Mouse (Mus musculus): ENCODE measurements around the gene Tspan5. TPM values are rescaled to one million over a fixed set of nuclear protein-coding genes. Genes with fewer than 3 reads are reported as not detected.
A peak's percentile ranks its signal among the peaks of the same experiment; 100 is the strongest.

The Tspan5 gene
- polyA plus RNA-seq, 1 experiment from 2014 or later: 1.7 TPM

GRCm38 (mm10) chr3:138746556-138746955, 4.6 kb downstream of the Tspan5 start:
- H3K4me3 ChIP-seq (ENCODE audit: low read depth, low read length): no peak overlapping the region
- no peaks in the 10 kb centered on the region for H3K9me3 ChIP-seq (ENCODE audit: low read length)
- H3K27ac ChIP-seq (ENCODE audit: low read depth): no peak overlapping the region
- no peak overlapping the region for H3K4me2 ChIP-seq (ENCODE audit: low read depth, low read length)
- H3K9ac ChIP-seq (replicated peaks): no peak overlapping the region
- TF ChIP-seq EP300 (IDR thresholded peaks at IDR 0.05; ENCODE audit: low read depth) (no peak), CTCF (IDR thresholded peaks at IDR 0.05; ENCODE audit: low read depth) (no peak)
- WGBS (ENCODE audit: insufficient replicate concordance): 58% methylated on average over 8 of the region's 8 CpGs
- no peak for DNase-seq
- H3K27me3 ChIP-seq (ENCODE audit: insufficient read depth, low read length): peaks cover 3% of the 10 kb centered on the region; the same call in 1 of the 2 replicates
- no peak for ATAC-seq
- H3K36me3 ChIP-seq (replicated peaks; ENCODE audit: insufficient read depth, low read length): no peaks in the 10 kb centered on the region
- peaks cover 3% of the 10 kb centered on the region for H3K4me1 ChIP-seq (ENCODE audit: insufficient read depth)

DNA sequence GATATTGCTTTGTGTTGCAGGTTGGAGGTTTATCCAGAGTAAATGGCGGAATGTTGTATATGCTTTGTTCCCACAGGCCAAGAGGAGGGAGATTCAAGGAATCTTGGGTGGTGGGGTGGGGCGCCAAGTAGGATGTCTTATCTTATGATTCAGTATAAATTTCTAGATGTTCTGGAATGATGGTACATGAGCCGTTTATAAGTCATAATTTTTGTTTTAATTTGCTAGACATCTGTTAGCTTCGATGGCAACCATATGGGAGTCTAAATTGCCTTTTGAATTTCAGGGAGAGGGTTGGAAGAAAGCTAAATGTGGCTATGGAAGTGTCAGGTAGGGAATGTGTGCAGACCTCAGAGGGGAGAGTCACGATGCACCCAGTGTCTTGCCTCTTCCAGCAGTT, 5.0 kb downstream of the Tspan5 start:
- TF ChIP-seq CTCF (IDR thresholded peaks at IDR 0.05; ENCODE audit: low read depth) (no peak), EP300 (IDR thresholded peaks at IDR 0.05; ENCODE audit: low read depth) (no peak)
- H3K27me3 ChIP-seq (ENCODE audit: insufficient read depth, low read length): no peaks in the 10 kb centered on the region
- H3K4me3 ChIP-seq (ENCODE audit: low read depth, low read length): no peak overlapping the region
- no peak overlapping the region for H3K27ac ChIP-seq (ENCODE audit: low read depth)
- WGBS (ENCODE audit: insufficient replicate concordance): 75% methylated on average over 5 of the region's 5 CpGs
- no peak overlapping the region for H3K4me2 ChIP-seq (ENCODE audit: low read depth, low read length)
- no peaks in the 10 kb centered on the region for H3K36me3 ChIP-seq (replicated peaks; ENCODE audit: insufficient read depth, low read length)
- no peaks in the 10 kb centered on the region for H3K4me1 ChIP-seq (ENCODE audit: insufficient read depth)
- no peaks in the 10 kb centered on the region for H3K9me3 ChIP-seq (ENCODE audit: low read length)
- DNase-seq (no peak), ATAC-seq (no peak)
- no peak overlapping the region for H3K9ac ChIP-seq (replicated peaks)

DNA sequence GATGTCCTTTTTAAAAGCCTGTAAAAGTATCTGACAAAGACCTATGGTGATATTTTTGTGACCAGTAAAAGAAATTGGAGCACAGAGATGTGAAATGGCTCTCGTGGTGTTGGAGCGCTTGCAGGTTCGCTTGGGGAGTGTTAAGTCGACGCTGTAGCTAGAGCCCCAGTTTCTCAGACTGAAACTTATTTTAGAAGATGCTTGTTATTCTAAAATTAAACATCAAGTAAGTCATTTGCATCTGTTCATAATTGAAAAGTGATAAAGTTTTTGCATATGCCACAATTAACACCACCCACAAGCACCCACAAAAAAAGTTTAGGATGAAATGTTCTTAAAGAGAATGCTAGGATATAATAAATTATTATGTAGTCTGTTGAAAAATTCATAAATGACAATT, 6.0 kb downstream of the Tspan5 start:
- WGBS (ENCODE audit: insufficient replicate concordance): 96% methylated on average over 5 of the region's 5 CpGs
- ATAC-seq (no peak), DNase-seq (no peak)
- H3K27me3 ChIP-seq (ENCODE audit: insufficient read depth, low read length): no peaks in the 10 kb centered on the region
- no peak overlapping the region for H3K4me2 ChIP-seq (ENCODE audit: low read depth, low read length)
- no peak overlapping the region for H3K4me3 ChIP-seq (ENCODE audit: low read depth, low read length)
- H3K9me3 ChIP-seq (ENCODE audit: low read length): no peaks in the 10 kb centered on the region
- H3K27ac ChIP-seq (ENCODE audit: low read depth): no peak overlapping the region
- no peaks in the 10 kb centered on the region for H3K36me3 ChIP-seq (replicated peaks; ENCODE audit: insufficient read depth, low read length)
- H3K9ac ChIP-seq (replicated peaks): no peak overlapping the region
- no peaks in the 10 kb centered on the region for H3K4me1 ChIP-seq (ENCODE audit: insufficient read depth)
- TF ChIP-seq EP300 (IDR thresholded peaks at IDR 0.05; ENCODE audit: low read depth) (no peak), CTCF (IDR thresholded peaks at IDR 0.05; ENCODE audit: low read depth) (no peak)

DNA sequence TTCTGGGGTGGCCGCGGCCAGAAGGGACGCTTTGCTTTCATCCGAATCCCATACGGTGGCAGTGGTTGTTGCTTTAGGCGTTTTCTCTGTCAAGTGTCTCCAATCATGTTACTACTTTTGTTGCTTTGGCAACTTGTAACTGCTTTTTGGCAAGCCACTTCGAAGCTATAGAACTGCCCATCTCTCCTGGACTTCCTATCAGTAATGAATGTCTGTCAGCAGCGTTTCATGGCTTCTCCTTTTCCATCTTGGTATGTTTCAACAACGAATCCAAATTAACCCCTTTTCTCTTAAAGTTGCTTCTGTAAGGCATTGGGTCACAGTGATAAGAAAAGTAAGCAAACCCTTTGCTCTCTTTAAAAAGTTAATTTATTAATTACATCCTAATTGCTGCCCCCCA, 7.7 kb downstream of the Tspan5 start:
- TF ChIP-seq CTCF (IDR thresholded peaks at IDR 0.05; ENCODE audit: low read depth): no peak
- TF ChIP-seq EP300 (IDR thresholded peaks at IDR 0.05; ENCODE audit: low read depth): no peak
- Histone ChIP-seq H3K4me3 (ENCODE audit: low read depth, low read length) (no peak overlapping the region), H3K4me1 (ENCODE audit: insufficient read depth) (peaks cover 4% of the 10 kb centered on the region; the same call in 1 of the 2 replicates), H3K4me2 (ENCODE audit: low read depth, low read length) (no peak overlapping the region), H3K36me3 (replicated peaks; ENCODE audit: insufficient read depth, low read length) (no peaks in the 10 kb centered on the region), H3K27ac (ENCODE audit: low read depth) (no peak overlapping the region), H3K27me3 (ENCODE audit: insufficient read depth, low read length) (no peaks in the 10 kb centered on the region), H3K9ac (replicated peaks) (no peak overlapping the region), H3K9me3 (ENCODE audit: low read length) (no peaks in the 10 kb centered on the region)
- ATAC-seq (no peak), DNase-seq (no peak)
- WGBS (ENCODE audit: insufficient replicate concordance): 68% methylated on average over 9 of the region's 9 CpGs

GRCm38 (mm10) chr3:138751328-138751727, 9.3 kb downstream of the Tspan5 start:
- peaks cover 4% of the 10 kb centered on the region; the same call in 1 of the 2 replicates for H3K4me1 ChIP-seq (ENCODE audit: insufficient read depth)
- H3K36me3 ChIP-seq (replicated peaks; ENCODE audit: insufficient read depth, low read length): no peaks in the 10 kb centered on the region
- WGBS (ENCODE audit: insufficient replicate concordance): 74% methylated on average over 5 of the region's 5 CpGs
- no peak overlapping the region for H3K4me3 ChIP-seq (ENCODE audit: low read depth, low read length)
- ATAC-seq (no peak), DNase-seq (no peak)
- H3K9ac ChIP-seq (replicated peaks): no peak overlapping the region
- H3K27me3 ChIP-seq (ENCODE audit: insufficient read depth, low read length): no peaks in the 10 kb centered on the region
- no peak for TF ChIP-seq EP300 (IDR thresholded peaks at IDR 0.05; ENCODE audit: low read depth)
- no peak for TF ChIP-seq CTCF (IDR thresholded peaks at IDR 0.05; ENCODE audit: low read depth)
- H3K27ac ChIP-seq (ENCODE audit: low read depth): no peak overlapping the region
- H3K9me3 ChIP-seq (ENCODE audit: low read length): no peaks in the 10 kb centered on the region
- no peak overlapping the region for H3K4me2 ChIP-seq (ENCODE audit: low read depth, low read length)

- ATAC-seq: no peak
These were observed 10.1 kb downstream of the Tspan5 start for GRCm38 (mm10) chr3:138752056-138752455.

GRCm38 (mm10) chr3:138752769-138753168, 10.8 kb downstream of the Tspan5 start:
- Histone ChIP-seq H3K4me1 (ENCODE audit: insufficient read depth) (peaks cover 6% of the 10 kb centered on the region; the same call in 1 of the 2 replicates), H3K36me3 (replicated peaks; ENCODE audit: insufficient read depth, low read length) (no peaks in the 10 kb centered on the region), H3K4me3 (ENCODE audit: low read depth, low read length) (no peak overlapping the region), H3K9ac (replicated peaks) (no peak overlapping the region), H3K27me3 (ENCODE audit: insufficient read depth, low read length) (no peaks in the 10 kb centered on the region), H3K4me2 (ENCODE audit: low read depth, low read length) (peak overlapping the region; percentile 42), H3K9me3 (ENCODE audit: low read length) (no peaks in the 10 kb centered on the region), H3K27ac (ENCODE audit: low read depth) (no peak overlapping the region; the same call in 1 of the 2 replicates)
- no peak for ATAC-seq
- TF ChIP-seq EP300 (IDR thresholded peaks at IDR 0.05; ENCODE audit: low read depth) (no peak), CTCF (IDR thresholded peaks at IDR 0.05; ENCODE audit: low read depth) (no peak)
- 27% methylated on average over 3 of the region's 3 CpGs for WGBS (ENCODE audit: insufficient replicate concordance)
- DNase-seq: no peak

More at GRCm38 (mm10) chr3:138752056-138752455, 10.1 kb downstream of the Tspan5 start:
- DNase-seq: no peak
- no peak overlapping the region for H3K27ac ChIP-seq (ENCODE audit: low read depth)
- no peak overlapping the region for H3K9ac ChIP-seq (replicated peaks)
- peaks cover 4% of the 10 kb centered on the region; the same call in 1 of the 2 replicates for H3K4me1 ChIP-seq (ENCODE audit: insufficient read depth)
- H3K36me3 ChIP-seq (replicated peaks; ENCODE audit: insufficient read depth, low read length): no peaks in the 10 kb centered on the region
- 45% methylated on average over 5 of the region's 5 CpGs for WGBS (ENCODE audit: insufficient replicate concordance)
- TF ChIP-seq EP300 (IDR thresholded peaks at IDR 0.05; ENCODE audit: low read depth) (no peak), CTCF (IDR thresholded peaks at IDR 0.05; ENCODE audit: low read depth) (no peak)
- H3K4me2 ChIP-seq (ENCODE audit: low read depth, low read length): no peak overlapping the region
- H3K27me3 ChIP-seq (ENCODE audit: insufficient read depth, low read length): no peaks in the 10 kb centered on the region
- H3K9me3 ChIP-seq (ENCODE audit: low read length): no peaks in the 10 kb centered on the region
- no peak overlapping the region for H3K4me3 ChIP-seq (ENCODE audit: low read depth, low read length)
